Mouse (Mus musculus) bone marrow macrophage, adult 2 months (primary cell): ENCODE results near the gene Ank.

Experiments
- CTCF ChIP-seq: IDR thresholded peaks from 2 replicates; pipeline ENCODE4 v1.5.1; 2012; ENCODE audit warnings: low read depth, mild to moderate bottlenecking, low read length, moderate library complexity
- POLR2A ChIP-seq: IDR thresholded peaks from 2 replicates; pipeline ENCODE4 v1.6.1; 2012; ENCODE audit warnings: mild to moderate bottlenecking, low read depth, low read length, borderline replicate concordance

DNA sequence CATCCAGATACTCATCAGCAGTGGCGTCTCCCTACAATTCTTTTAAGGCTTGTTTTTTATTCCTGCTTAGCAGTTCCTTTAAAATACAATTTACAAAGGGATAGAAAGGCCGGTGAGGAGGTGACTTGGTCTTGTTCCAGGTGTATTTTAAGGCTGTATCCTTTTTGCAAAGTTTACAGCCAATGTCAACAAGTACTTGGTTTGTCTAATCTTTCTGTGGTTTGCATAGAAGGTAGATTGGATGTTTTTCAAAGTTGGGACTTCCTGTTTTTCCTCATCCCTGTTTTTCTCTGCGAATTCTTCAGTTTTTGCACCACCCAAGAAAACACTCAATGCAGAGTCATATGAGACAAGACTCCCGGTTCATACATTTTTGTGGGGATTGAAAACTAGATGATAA is 62.4 kb downstream of the Ank start:
- TF ChIP-seq POLR2A (no peak), CTCF (no peak)
